Comparison of ENCODE assay signal across 8 mouse cellular contexts in the genomic region with DNA sequence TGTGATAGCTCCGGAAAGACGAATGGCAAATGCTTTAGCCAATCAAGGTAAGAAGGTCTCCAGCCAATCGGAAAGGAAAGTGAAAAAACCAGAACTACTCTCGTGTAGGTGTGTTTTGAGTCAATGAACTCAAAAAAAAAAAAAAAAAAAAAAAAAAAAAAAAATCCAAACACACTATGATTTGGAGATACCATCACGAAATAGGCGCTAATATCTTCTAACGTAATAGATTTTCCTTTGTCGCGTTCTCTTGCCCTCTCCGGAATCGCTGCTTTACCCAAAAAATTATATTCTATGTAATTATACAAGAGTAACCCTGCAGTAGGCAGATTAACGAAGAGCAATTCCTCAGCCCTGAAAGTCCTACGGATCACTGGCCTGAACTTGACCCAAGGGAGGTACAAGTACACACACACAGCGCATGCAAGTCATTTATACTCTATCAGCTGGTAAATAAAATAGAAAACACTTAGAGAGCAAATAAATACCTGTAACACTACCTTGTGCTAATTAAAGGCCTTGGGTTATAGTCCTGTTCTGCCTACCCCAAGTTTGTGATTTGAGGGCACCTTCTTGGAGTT. TPM values are rescaled to one million over a fixed set of nuclear protein-coding genes. Genes with fewer than 3 reads are reported as not detected.
A peak's percentile ranks its signal among the peaks of the same experiment; 100 is the strongest.
DNase-seq lines count a peak whose midpoint lies in the region; ATAC-seq and TF ChIP-seq lines count a peak whose summit lies in the region.

No protein-coding gene starts in this region.

- no peak overlapping the region for H3K4me3 ChIP-seq in kidney, adult 2 months (ENCODE audit: insufficient read depth, low read depth, low read length)
- peak overlapping the region; percentile 23; the same call in 1 of the 2 replicates for H3K4me3 ChIP-seq in bone marrow macrophage, adult 2 months (ENCODE audit: insufficient read depth, low read length)
- H3K4me3 ChIP-seq in intestine, embryonic 14.5 days (ENCODE audit: low read depth, low read length) = peak overlapping the region; percentile 98
- peak overlapping the region; percentile 26 for H3K4me3 ChIP-seq in midbrain, embryonic 15.5 days

- DNase-seq in kidney, adult 2 months = no peak
- DNase-seq in kidney, adult 11 months = no peak
- DNase-seq in intestine, embryonic 14.5 days (ENCODE audit: low spot score) = no peak
- DNase-seq in urinary bladder, adult 18-20 months (ENCODE audit: low spot score in 2 of 2) = no peak
- no peak for DNase-seq in urinary bladder, postnatal 4 days (ENCODE audit: low spot score in 2 of 2)
- no peak for DNase-seq in cerebellum, adult 8-10 months

- peak overlapping the region; percentile 17; the same call in 1 of the 2 replicates for H3K9ac ChIP-seq in intestine, embryonic 14.5 days (ENCODE audit: low read length)
- no peak overlapping the region for H3K9ac ChIP-seq in midbrain, embryonic 15.5 days

- H3K36me3 ChIP-seq in kidney, adult 2 months (ENCODE audit: control insufficient read depth, insufficient read depth, low read length) = no peaks in the 10 kb centered on the region; the same call in 1 of the 2 replicates
- H3K36me3 ChIP-seq in intestine, embryonic 14.5 days (ENCODE audit: control insufficient read depth, insufficient read depth, low read length) = peaks cover 28% of the 10 kb centered on the region
- peaks cover 6% of the 10 kb centered on the region; the same call in 1 of the 2 replicates for H3K36me3 ChIP-seq in midbrain, embryonic 15.5 days (replicated peaks)

- WGBS in kidney, adult 2 months = 3% methylated on average over 14 of the region's 14 CpGs
- 11% methylated on average over 14 of the region's 14 CpGs for WGBS in intestine, embryonic 14.5 days
- 11% methylated on average over 14 of the region's 14 CpGs for WGBS in midbrain, embryonic 15.5 days

- peak overlapping the region; percentile 36 for H3K27ac ChIP-seq in kidney, adult 2 months (ENCODE audit: insufficient read depth, low read depth, low read length)
- H3K27ac ChIP-seq in bone marrow macrophage, adult 2 months (ENCODE audit: insufficient read depth, low read depth, low read length) = no peak overlapping the region
- H3K27ac ChIP-seq in intestine, embryonic 14.5 days (ENCODE audit: low read depth) = 0 out of 2 replicates have a peak overlapping the region, but pooled peaks have one; percentile 22
- peak overlapping the region; percentile 49 for H3K27ac ChIP-seq in midbrain, embryonic 15.5 days

- H3K9me3 ChIP-seq in intestine, embryonic 14.5 days (ENCODE audit: control insufficient read depth, low read length) = no peaks in the 10 kb centered on the region; the same call in 1 of the 2 replicates
- H3K9me3 ChIP-seq in midbrain, embryonic 15.5 days = no peaks in the 10 kb centered on the region

- peak overlapping the region; percentile 59 for H3K4me2 ChIP-seq in intestine, embryonic 14.5 days (ENCODE audit: low read length)
- H3K4me2 ChIP-seq in midbrain, embryonic 15.5 days = peak overlapping the region; percentile 48

- no peak for ATAC-seq in intestine, embryonic 14.5 days (replicated peaks; ENCODE audit: low FRiP score, low TSS enrichment, low read depth)
- ATAC-seq in midbrain, embryonic 15.5 days (replicated peaks) = no peak

- TF ChIP-seq POLR2A in kidney, adult 2 months (IDR thresholded peaks at IDR 0.05; ENCODE audit: low read depth, low read length) = no peak
- TF ChIP-seq POLR2A in bone marrow macrophage, adult 2 months (IDR thresholded peaks at IDR 0.05; ENCODE audit: borderline replicate concordance, low read depth, low read length) = no peak

- no peak for TF ChIP-seq CTCF in kidney, adult 2 months (conservative IDR thresholded peaks at IDR 0.05; ENCODE audit: insufficient read depth, insufficient read length, low read depth, low read length)
- TF ChIP-seq CTCF in bone marrow macrophage, adult 2 months (IDR thresholded peaks at IDR 0.05; ENCODE audit: low read depth, low read length) = no peak

- peaks cover 5% of the 10 kb centered on the region; the same call in 1 of the 2 replicates for H3K4me1 ChIP-seq in kidney, adult 2 months (ENCODE audit: control insufficient read depth, insufficient read depth, low read length)
- H3K4me1 ChIP-seq in bone marrow macrophage, adult 2 months (ENCODE audit: control insufficient read depth, insufficient read depth, low read length) = peaks cover 5% of the 10 kb centered on the region
- peaks cover 15% of the 10 kb centered on the region for H3K4me1 ChIP-seq in intestine, embryonic 14.5 days (replicated peaks; ENCODE audit: control insufficient read depth, insufficient read depth, low read length)
- peaks cover 22% of the 10 kb centered on the region for H3K4me1 ChIP-seq in midbrain, embryonic 15.5 days

- H3K27me3 ChIP-seq in kidney, adult 2 months (replicated peaks; ENCODE audit: control insufficient read depth, insufficient read depth, low read length) = no peaks in the 10 kb centered on the region
- no peaks in the 10 kb centered on the region for H3K27me3 ChIP-seq in intestine, embryonic 14.5 days (replicated peaks; ENCODE audit: control insufficient read depth, insufficient read depth, low read length)
- no peaks in the 10 kb centered on the region for H3K27me3 ChIP-seq in midbrain, embryonic 15.5 days (replicated peaks)

RNA-seq across cellular contexts. Expression of a gene that starts 0.6 kb away (rescaled TPM):
- 38.9 and 52.2 TPM in 2 replicates for polyA plus RNA-seq in kidney, adult 2 months (2012; rRNA removed)
- polyA plus RNA-seq in bone marrow macrophage, adult 2 months (2012; ENCODE audit: insufficient read depth, insufficient read length, missing spikeins) = 14.0 TPM in 2 replicates
- 49.4 and 50.0 TPM in 2 replicates for polyA plus RNA-seq in intestine, embryonic 14.5 days (2014; fragmentation: Nextera tagmentation; extraction: Ambion mirVana)
- polyA plus RNA-seq in midbrain, embryonic 15.5 days (2015; fragmentation: Nextera tagmentation; extraction: Ambion mirVana) = 61.0 and 64.3 TPM in 2 replicates

RNA-seq across cellular contexts. Expression of a gene that starts 11.7 kb away (rescaled TPM):
- 172 and 183 TPM in 2 replicates for polyA plus RNA-seq in kidney, adult 2 months (2012; rRNA removed)
- polyA plus RNA-seq in bone marrow macrophage, adult 2 months (2012; ENCODE audit: insufficient read depth, insufficient read length, missing spikeins) = 99.4 and 114 TPM in 2 replicates
- polyA plus RNA-seq in intestine, embryonic 14.5 days (2014; fragmentation: Nextera tagmentation; extraction: Ambion mirVana) = 244 and 264 TPM in 2 replicates
- 165 and 167 TPM in 2 replicates for polyA plus RNA-seq in midbrain, embryonic 15.5 days (2015; fragmentation: Nextera tagmentation; extraction: Ambion mirVana)

RNA-seq across cellular contexts. Expression of a gene that starts 21.6 kb away (rescaled TPM):
- polyA plus RNA-seq in kidney, adult 2 months (2012; rRNA removed) = 0.64 and 1.2 TPM in 2 replicates
- polyA plus RNA-seq in bone marrow macrophage, adult 2 months (2012; ENCODE audit: insufficient read depth, insufficient read length, missing spikeins) = not detected in 2 replicates
- polyA plus RNA-seq in intestine, embryonic 14.5 days (2014; fragmentation: Nextera tagmentation; extraction: Ambion mirVana) = 1.0 and 1.1 TPM in 2 replicates
- not detected in 2 replicates for polyA plus RNA-seq in midbrain, embryonic 15.5 days (2015; fragmentation: Nextera tagmentation; extraction: Ambion mirVana)

RNA-seq across cellular contexts. Expression of a gene that starts 35.0 kb away (rescaled TPM):
- polyA plus RNA-seq in kidney, adult 2 months (2012; rRNA removed) = 123 and 145 TPM in 2 replicates
- 87.7 and 88.8 TPM in 2 replicates for polyA plus RNA-seq in bone marrow macrophage, adult 2 months (2012; ENCODE audit: insufficient read depth, insufficient read length, missing spikeins)
- polyA plus RNA-seq in intestine, embryonic 14.5 days (2014; fragmentation: Nextera tagmentation; extraction: Ambion mirVana) = 160 and 192 TPM in 2 replicates
- 183 and 198 TPM in 2 replicates for polyA plus RNA-seq in midbrain, embryonic 15.5 days (2015; fragmentation: Nextera tagmentation; extraction: Ambion mirVana)

RNA-seq across cellular contexts. Expression of a gene that starts 45.4 kb away (rescaled TPM):
- polyA plus RNA-seq in kidney, adult 2 months (2012; rRNA removed) = 23.3 and 24.5 TPM in 2 replicates
- polyA plus RNA-seq in bone marrow macrophage, adult 2 months (2012; ENCODE audit: insufficient read depth, insufficient read length, missing spikeins) = 16.2 and 16.3 TPM in 2 replicates
- 9.3 and 9.9 TPM in 2 replicates for polyA plus RNA-seq in intestine, embryonic 14.5 days (2014; fragmentation: Nextera tagmentation; extraction: Ambion mirVana)
- 13.9 and 15.8 TPM in 2 replicates for polyA plus RNA-seq in midbrain, embryonic 15.5 days (2015; fragmentation: Nextera tagmentation; extraction: Ambion mirVana)
